Mouse (Mus musculus): ENCODE results near the gene Klk1b5.

The Klk1b5 gene

DNA sequence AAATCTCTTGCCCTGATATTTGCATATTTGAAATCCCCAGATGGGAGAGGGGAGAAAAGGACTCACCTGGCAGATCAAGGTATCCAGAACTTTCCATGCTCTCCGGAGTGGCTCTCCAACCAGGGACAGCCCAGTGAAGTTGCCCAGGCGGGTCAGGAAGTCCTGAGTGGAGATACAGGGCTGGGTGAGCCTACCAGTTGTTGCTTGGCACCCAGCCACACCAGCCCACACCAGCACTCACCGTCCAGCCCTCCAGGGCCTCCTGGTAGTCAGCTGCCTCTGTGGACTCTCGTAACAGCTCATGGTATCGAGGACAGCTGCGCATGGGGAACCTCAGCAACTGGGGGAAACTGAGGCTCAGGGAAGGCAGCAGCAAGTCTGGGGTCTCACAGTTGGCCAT lies 39.2 kb downstream of the Klk1b5 start:
- DNase-seq, result no peak

DNA sequence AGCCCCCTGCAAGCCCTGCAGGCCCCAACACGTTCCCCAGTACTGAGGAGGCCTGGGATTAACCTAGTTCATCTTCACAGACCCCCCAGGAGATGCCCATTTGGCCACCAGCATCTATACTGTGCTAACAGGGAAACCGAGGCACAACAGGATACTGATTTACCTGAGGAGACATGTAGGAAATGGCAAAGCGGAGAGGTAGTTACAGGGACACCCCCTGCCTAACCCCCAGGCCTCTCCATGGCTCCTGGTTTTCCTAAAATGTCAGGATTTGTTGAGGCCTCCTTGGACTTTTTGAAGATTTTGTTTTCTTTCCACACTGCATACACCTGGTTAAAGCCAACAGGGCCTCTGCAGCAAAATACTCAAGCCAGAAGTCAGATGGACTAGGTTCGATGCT lies 41.5 kb downstream of the Klk1b5 start, which contains the start of gene Acp4:
Gene Acp4 (minus strand): TSS at position 101 of the 400 bp plus-strand sequence.
- no peak for DNase-seq

DNA sequence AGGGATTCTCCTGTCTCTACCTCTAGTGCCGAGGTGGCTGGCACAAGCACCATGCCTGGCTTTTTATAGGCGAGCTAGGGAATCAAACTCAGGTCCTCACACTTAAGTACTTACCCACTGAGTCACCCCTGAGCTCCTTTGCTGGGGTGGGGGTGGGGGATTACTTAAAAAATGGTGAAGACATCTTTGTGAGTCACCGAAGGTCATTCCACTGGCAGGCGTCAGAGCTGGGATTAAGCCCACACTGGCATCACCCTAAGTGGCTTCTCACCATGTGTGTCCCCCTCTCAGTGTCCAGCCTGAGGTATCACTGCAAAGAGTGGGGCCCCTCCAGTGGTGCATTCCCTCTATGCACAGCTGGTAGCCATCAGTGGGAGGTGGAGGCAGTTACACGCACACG lies 44.7 kb downstream of the Klk1b5 start:
- no peak for DNase-seq

DNA sequence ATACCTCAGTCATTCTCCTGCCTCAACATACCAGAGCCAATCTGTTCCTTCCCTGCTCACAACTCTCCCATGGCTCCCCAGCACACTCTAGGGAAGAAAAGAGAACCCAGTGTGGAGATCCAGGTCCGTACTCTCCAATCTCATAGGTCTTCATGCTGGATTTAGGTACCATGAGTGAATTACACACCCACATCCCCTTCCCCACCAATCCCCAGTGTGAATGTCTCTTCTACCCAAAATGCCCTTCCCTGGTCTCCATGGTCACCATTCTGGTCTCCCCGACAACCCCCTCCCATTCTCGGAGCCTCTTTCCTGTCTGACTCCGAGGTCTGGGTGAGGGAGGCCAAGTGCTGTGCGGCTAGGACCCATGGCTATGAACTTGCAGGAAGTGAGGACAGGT lies 45.4 kb downstream of the Klk1b5 start, which contains the start of gene Gm15517:
Gene Gm15517 (plus strand): TSS at position 301 of the 400 bp plus-strand sequence.
- no peak for DNase-seq

DNA sequence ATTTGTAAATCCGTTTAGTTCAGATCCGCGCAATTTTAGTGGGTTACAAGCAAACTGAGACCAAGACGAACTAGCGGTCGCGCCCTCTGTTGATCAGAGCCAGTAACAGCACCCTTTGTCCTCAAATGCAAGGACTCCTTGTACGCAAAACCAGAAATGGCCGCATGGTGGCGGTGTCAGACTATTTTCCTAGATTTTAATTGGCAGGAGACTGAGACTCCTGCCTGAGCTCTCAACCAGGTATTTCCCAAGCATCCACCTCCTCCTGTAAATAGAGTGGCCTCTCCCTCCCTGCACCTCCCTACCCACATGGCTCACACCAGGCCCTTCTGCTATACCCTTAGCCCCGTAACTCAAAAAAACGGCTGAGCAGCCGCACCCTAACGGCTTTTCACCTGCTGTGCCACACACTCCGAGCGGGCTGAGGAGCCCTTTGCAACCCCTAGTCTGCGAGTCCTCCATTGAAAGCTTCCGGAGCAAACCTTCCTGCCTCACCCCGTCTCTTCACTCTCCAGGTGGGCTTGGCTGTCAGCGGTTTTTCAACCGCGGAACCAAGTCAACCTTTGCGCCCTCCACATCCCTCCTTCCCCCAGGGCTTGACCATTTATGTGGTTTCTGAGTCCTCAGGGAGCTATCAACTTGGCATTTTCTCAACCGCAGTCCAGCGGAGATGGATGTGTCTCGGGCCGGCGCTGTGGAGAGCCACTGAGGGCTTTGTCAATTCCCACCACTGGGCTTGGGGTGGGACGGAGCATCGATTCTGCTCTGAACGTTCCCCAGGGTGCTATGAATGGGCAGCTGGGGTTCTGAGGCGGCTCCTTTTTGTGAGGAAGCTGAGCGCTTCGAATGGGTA lies 47.3 kb downstream of the Klk1b5 start:
- DNase-seq, result peak; percentile 95

DNA sequence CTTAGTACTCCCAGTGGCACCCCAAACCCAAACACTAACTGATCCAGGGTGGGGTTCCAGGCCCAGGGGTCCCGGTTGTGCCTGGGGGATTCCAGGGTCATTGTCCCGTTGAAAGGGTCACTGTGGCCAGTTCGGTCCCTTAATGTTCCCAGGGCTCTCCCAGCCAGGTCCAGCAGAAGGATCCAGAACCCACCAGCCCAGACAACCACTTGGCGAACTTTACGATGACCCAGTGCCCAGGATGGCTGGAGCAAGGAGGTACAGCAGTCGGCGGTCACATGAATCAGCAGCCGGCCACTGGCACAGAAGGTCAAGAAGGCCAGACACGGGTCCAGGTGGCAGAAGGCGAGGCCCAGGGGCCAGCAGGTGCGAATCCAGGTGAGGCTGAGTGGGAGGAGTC lies 52.4 kb downstream of the Klk1b5 start:
- no peak for DNase-seq

DNA sequence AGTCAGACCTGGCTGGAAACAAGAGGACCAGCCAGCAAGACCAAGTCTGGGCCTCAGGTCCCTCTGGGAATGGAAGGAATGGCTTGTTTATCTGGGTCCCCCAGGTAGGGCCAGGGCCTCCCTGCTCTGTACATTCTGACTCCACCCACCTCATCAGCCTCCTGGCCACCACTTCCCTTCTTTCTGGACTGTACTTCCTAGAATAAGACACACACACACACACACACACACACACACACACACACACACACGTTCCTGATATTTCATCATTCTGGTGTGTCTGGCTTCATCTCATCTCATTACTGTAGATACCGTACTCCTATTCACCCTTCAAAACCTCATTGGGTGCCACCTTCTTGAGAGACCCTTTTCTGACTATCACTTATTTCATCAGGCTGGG lies 53.7 kb downstream of the Klk1b5 start:
- no peak for DNase-seq

Measured in cerebellum, adult 9-11 months (tissue).